Mouse (Mus musculus): ENCODE data around the gene Gh. TPM values are rescaled to one million over a fixed set of nuclear protein-coding genes. Genes with fewer than 3 reads are reported as not detected.
A peak's percentile ranks its signal among the peaks of the same experiment; 100 is the strongest.

Gh gene
- polyA plus RNA-seq, 1 experiment from 2014 or later, result not detected

- 75% methylated on average over 7 of the region's 7 CpGs for WGBS
- Histone ChIP-seq H3K36me3 (ENCODE audit: control insufficient read depth, insufficient read depth) (no peaks in the 10 kb centered on the region), H3K4me1 (ENCODE audit: control insufficient read depth, insufficient read depth, low read length) (no peaks in the 10 kb centered on the region), H3K4me2 (ENCODE audit: low read depth, low read length) (no peak overlapping the region), H3K27me3 (ENCODE audit: control insufficient read depth, insufficient read depth, low read length) (no peaks in the 10 kb centered on the region), H3K27ac (ENCODE audit: low read length) (no peak overlapping the region), H3K4me3 (ENCODE audit: low read length) (no peak overlapping the region), H3K9ac (ENCODE audit: low read length) (no peak overlapping the region), H3K9me3 (replicated peaks; ENCODE audit: control insufficient read depth, low read length) (no peaks in the 10 kb centered on the region)
- ATAC-seq (replicated peaks; ENCODE audit: extremely low read depth, insufficient read depth, low FRiP score), result no peak
These were observed 16.1 kb upstream of the Gh start for GRCm38 (mm10) chr11:106317801-106318200.

- Histone ChIP-seq H3K36me3 (ENCODE audit: control insufficient read depth, insufficient read depth) (no peaks in the 10 kb centered on the region), H3K4me3 (ENCODE audit: low read length) (no peak overlapping the region), H3K27ac (ENCODE audit: low read length) (no peak overlapping the region), H3K27me3 (ENCODE audit: control insufficient read depth, insufficient read depth, low read length) (no peaks in the 10 kb centered on the region), H3K9ac (ENCODE audit: low read length) (no peak overlapping the region), H3K4me1 (ENCODE audit: control insufficient read depth, insufficient read depth, low read length) (no peaks in the 10 kb centered on the region), H3K4me2 (ENCODE audit: low read depth, low read length) (no peak overlapping the region), H3K9me3 (replicated peaks; ENCODE audit: control insufficient read depth, low read length) (no peaks in the 10 kb centered on the region)
- WGBS, result 63% methylated on average over 1 of the region's 1 CpGs
- ATAC-seq (replicated peaks; ENCODE audit: extremely low read depth, insufficient read depth, low FRiP score), result no peak
These were observed 14.8 kb upstream of the Gh start for GRCm38 (mm10) chr11:106316416-106316815.

- 59% methylated on average over 9 of the region's 9 CpGs for WGBS
- H3K27ac ChIP-seq (ENCODE audit: low read length), result no peak within 1 kb of the TSS
These were observed 12.7 kb upstream of the Gh start, which contains the start of gene Cd79b for GRCm38 (mm10) chr11:106314333-106314812. Cd79b (minus strand) TSS chr11:106314762.

GRCm38 (mm10) chr11:106313533-106313932 lies 11.9 kb upstream of the Gh start:
- no peaks in the 10 kb centered on the region for H3K4me1 ChIP-seq (ENCODE audit: control insufficient read depth, insufficient read depth, low read length)
- peak overlapping the region; percentile 20; the same call in 1 of the 2 replicates for H3K4me3 ChIP-seq (ENCODE audit: low read length)
- no peaks in the 10 kb centered on the region for H3K27me3 ChIP-seq (ENCODE audit: control insufficient read depth, insufficient read depth, low read length)
- 57% methylated on average over 5 of the region's 5 CpGs for WGBS
- H3K9ac ChIP-seq (ENCODE audit: low read length), result peak overlapping the region; percentile 15; the same call in 1 of the 2 replicates
- no peaks in the 10 kb centered on the region for H3K9me3 ChIP-seq (replicated peaks; ENCODE audit: control insufficient read depth, low read length)
- H3K27ac ChIP-seq (ENCODE audit: low read length), result no peak overlapping the region
- H3K36me3 ChIP-seq (ENCODE audit: control insufficient read depth, insufficient read depth), result no peaks in the 10 kb centered on the region
- ATAC-seq (replicated peaks; ENCODE audit: extremely low read depth, insufficient read depth, low FRiP score), result no peak
- H3K4me2 ChIP-seq (ENCODE audit: low read depth, low read length), result peak overlapping the region; percentile 36; the same call in 1 of the 2 replicates

More at GRCm38 (mm10) chr11:106314333-106314812, 12.7 kb upstream of the Gh start, which contains the start of gene Cd79b:
- Histone ChIP-seq H3K36me3 (ENCODE audit: control insufficient read depth, insufficient read depth) (no peaks in the 10 kb centered on the region), H3K9ac (ENCODE audit: low read length) (peak within 1 kb of the TSS; percentile 15; the same call in 1 of the 2 replicates), H3K9me3 (replicated peaks; ENCODE audit: control insufficient read depth, low read length) (no peaks in the 10 kb centered on the region), H3K4me3 (ENCODE audit: low read length) (peak within 1 kb of the TSS; percentile 20; the same call in 1 of the 2 replicates), H3K4me1 (ENCODE audit: control insufficient read depth, insufficient read depth, low read length) (no peaks in the 10 kb centered on the region), H3K27me3 (ENCODE audit: control insufficient read depth, insufficient read depth, low read length) (no peaks in the 10 kb centered on the region), H3K4me2 (ENCODE audit: low read depth, low read length) (peak within 1 kb of the TSS; percentile 36)
- no peak for ATAC-seq (replicated peaks; ENCODE audit: extremely low read depth, insufficient read depth, low FRiP score)

GRCm38 (mm10) chr11:106310123-106310522 lies 8.5 kb upstream of the Gh start:
- Histone ChIP-seq H3K9ac (ENCODE audit: low read length) (no peak overlapping the region), H3K27ac (ENCODE audit: low read length) (no peak overlapping the region), H3K4me1 (ENCODE audit: control insufficient read depth, insufficient read depth, low read length) (no peaks in the 10 kb centered on the region), H3K9me3 (replicated peaks; ENCODE audit: control insufficient read depth, low read length) (no peaks in the 10 kb centered on the region), H3K27me3 (ENCODE audit: control insufficient read depth, insufficient read depth, low read length) (no peaks in the 10 kb centered on the region), H3K36me3 (ENCODE audit: control insufficient read depth, insufficient read depth) (no peaks in the 10 kb centered on the region), H3K4me2 (ENCODE audit: low read depth, low read length) (no peak overlapping the region), H3K4me3 (ENCODE audit: low read length) (no peak overlapping the region)
- WGBS, result 71% methylated on average over 5 of the region's 5 CpGs
- no peak for ATAC-seq (replicated peaks; ENCODE audit: extremely low read depth, insufficient read depth, low FRiP score)

- Histone ChIP-seq H3K4me1 (ENCODE audit: control insufficient read depth, insufficient read depth, low read length) (no peaks in the 10 kb centered on the region), H3K27ac (ENCODE audit: low read length) (no peak overlapping the region), H3K36me3 (ENCODE audit: control insufficient read depth, insufficient read depth) (no peaks in the 10 kb centered on the region), H3K27me3 (ENCODE audit: control insufficient read depth, insufficient read depth, low read length) (no peaks in the 10 kb centered on the region), H3K4me3 (ENCODE audit: low read length) (no peak overlapping the region), H3K9ac (ENCODE audit: low read length) (no peak overlapping the region), H3K9me3 (replicated peaks; ENCODE audit: control insufficient read depth, low read length) (no peaks in the 10 kb centered on the region), H3K4me2 (ENCODE audit: low read depth, low read length) (no peak overlapping the region)
- 76% methylated on average over 11 of the region's 11 CpGs for WGBS
- no peak for ATAC-seq (replicated peaks; ENCODE audit: extremely low read depth, insufficient read depth, low FRiP score)
These were observed 6.5 kb upstream of the Gh start for GRCm38 (mm10) chr11:106308162-106308561.

GRCm38 (mm10) chr11:106307432-106307831 lies 5.8 kb upstream of the Gh start:
- Histone ChIP-seq H3K4me1 (ENCODE audit: control insufficient read depth, insufficient read depth, low read length) (no peaks in the 10 kb centered on the region), H3K36me3 (ENCODE audit: control insufficient read depth, insufficient read depth) (no peaks in the 10 kb centered on the region), H3K4me3 (ENCODE audit: low read length) (no peak overlapping the region), H3K9ac (ENCODE audit: low read length) (no peak overlapping the region), H3K9me3 (replicated peaks; ENCODE audit: control insufficient read depth, low read length) (no peaks in the 10 kb centered on the region), H3K4me2 (ENCODE audit: low read depth, low read length) (no peak overlapping the region), H3K27ac (ENCODE audit: low read length) (no peak overlapping the region), H3K27me3 (ENCODE audit: control insufficient read depth, insufficient read depth, low read length) (no peaks in the 10 kb centered on the region)
- 51% methylated on average over 5 of the region's 5 CpGs for WGBS
- no peak for ATAC-seq (replicated peaks; ENCODE audit: extremely low read depth, insufficient read depth, low FRiP score)

- H3K4me1 ChIP-seq (ENCODE audit: control insufficient read depth, insufficient read depth, low read length), result no peaks in the 10 kb centered on the region
- no peaks in the 10 kb centered on the region for H3K9me3 ChIP-seq (replicated peaks; ENCODE audit: control insufficient read depth, low read length)
- ATAC-seq (replicated peaks; ENCODE audit: extremely low read depth, insufficient read depth, low FRiP score), result no peak
- no peaks in the 10 kb centered on the region for H3K27me3 ChIP-seq (ENCODE audit: control insufficient read depth, insufficient read depth, low read length)
- no peak overlapping the region for H3K27ac ChIP-seq (ENCODE audit: low read length)
- H3K4me2 ChIP-seq (ENCODE audit: low read depth, low read length), result no peak overlapping the region
- H3K36me3 ChIP-seq (ENCODE audit: control insufficient read depth, insufficient read depth), result no peaks in the 10 kb centered on the region
- H3K9ac ChIP-seq (ENCODE audit: low read length), result no peak overlapping the region
- no peak overlapping the region for H3K4me3 ChIP-seq (ENCODE audit: low read length)
- WGBS, result 82% methylated on average over 9 of the region's 9 CpGs
These were observed 5.1 kb upstream of the Gh start for GRCm38 (mm10) chr11:106306758-106307157.

GRCm38 (mm10) chr11:106306065-106306385 lies 4.4 kb upstream of the Gh start:
- no peaks in the 10 kb centered on the region for H3K27me3 ChIP-seq (ENCODE audit: control insufficient read depth, insufficient read depth, low read length)
- ATAC-seq (replicated peaks; ENCODE audit: extremely low read depth, insufficient read depth, low FRiP score), result no peak
- no peak overlapping the region for H3K9ac ChIP-seq (ENCODE audit: low read length)
- H3K9me3 ChIP-seq (replicated peaks; ENCODE audit: control insufficient read depth, low read length), result no peaks in the 10 kb centered on the region
- no peak overlapping the region for H3K27ac ChIP-seq (ENCODE audit: low read length)
- H3K36me3 ChIP-seq (ENCODE audit: control insufficient read depth, insufficient read depth), result no peaks in the 10 kb centered on the region
- 87% methylated on average over 3 of the region's 3 CpGs for WGBS
- H3K4me3 ChIP-seq (ENCODE audit: low read length), result no peak overlapping the region
- no peaks in the 10 kb centered on the region for H3K4me1 ChIP-seq (ENCODE audit: control insufficient read depth, insufficient read depth, low read length)
- no peak overlapping the region for H3K4me2 ChIP-seq (ENCODE audit: low read depth, low read length)

All from heart, embryonic 16.5 days (tissue).